Mouse (Mus musculus): ENCODE data around the gene Etfb. TPM values are rescaled to one million over a fixed set of nuclear protein-coding genes. Genes with fewer than 3 reads are reported as not detected.

Etfb gene
- total and polyA plus RNA-seq, 2 experiments from 2014 or later, result 42.9 to 148 TPM

- DNase-seq (ENCODE audit: low spot score) (no peak), ATAC-seq (no peak)
- 63% methylated on average over 4 of the region's 4 CpGs for WGBS
- no peaks in the 10 kb centered on the region for H3K27me3 ChIP-seq (ENCODE audit: insufficient read depth, low read length)
- no peak within 1 kb of the TSS for H3K4me2 ChIP-seq (ENCODE audit: low read depth, low read length)
- TF ChIP-seq CTCF (IDR thresholded peaks at IDR 0.05; ENCODE audit: low read depth), result no peak
- H3K4me1 ChIP-seq (ENCODE audit: insufficient read depth, low read length), result 0 out of 2 replicates have a peak, but pooled peaks cover 4% of the 10 kb centered on the region
- no peak within 1 kb of the TSS for H3K27ac ChIP-seq
- H3K9me3 ChIP-seq (ENCODE audit: low read length), result no peaks in the 10 kb centered on the region
- H3K4me3 ChIP-seq (ENCODE audit: low read length), result no peak within 1 kb of the TSS
- H3K9ac ChIP-seq (replicated peaks; ENCODE audit: low read length), result no peak within 1 kb of the TSS
- no peaks in the 10 kb centered on the region for H3K36me3 ChIP-seq (ENCODE audit: insufficient read depth, low read length)
Measured at GRCm38 (mm10) chr7:43462851-43463250, 19.0 kb downstream of the Etfb start, which contains the start of gene Vsig10l. Vsig10l (plus strand) TSS chr7:43463151.

GRCm38 (mm10) chr7:43463976-43464375 is 20.1 kb downstream of the Etfb start:
- H3K9ac ChIP-seq (replicated peaks; ENCODE audit: low read length), result no peak overlapping the region
- H3K36me3 ChIP-seq (ENCODE audit: insufficient read depth, low read length), result no peaks in the 10 kb centered on the region
- no peak for TF ChIP-seq CTCF (IDR thresholded peaks at IDR 0.05; ENCODE audit: low read depth)
- no peaks in the 10 kb centered on the region for H3K9me3 ChIP-seq (ENCODE audit: low read length)
- H3K4me1 ChIP-seq (ENCODE audit: insufficient read depth, low read length), result 0 out of 2 replicates have a peak, but pooled peaks cover 4% of the 10 kb centered on the region
- H3K27ac ChIP-seq, result no peak overlapping the region
- no peaks in the 10 kb centered on the region for H3K27me3 ChIP-seq (ENCODE audit: insufficient read depth, low read length)
- ATAC-seq (no peak), DNase-seq (ENCODE audit: low spot score) (no peak)
- no peak overlapping the region for H3K4me2 ChIP-seq (ENCODE audit: low read depth, low read length)
- no peak overlapping the region for H3K4me3 ChIP-seq (ENCODE audit: low read length)
- 89% methylated on average over 7 of the region's 7 CpGs for WGBS

GRCm38 (mm10) chr7:43464864-43465343 is 21.0 kb downstream of the Etfb start:
- DNase-seq (ENCODE audit: low spot score) (peak; percentile 70), ATAC-seq (peak; percentile 11; the same call in 1 of the 2 replicates)
- no peaks in the 10 kb centered on the region for H3K36me3 ChIP-seq (ENCODE audit: insufficient read depth, low read length)
- H3K4me2 ChIP-seq (ENCODE audit: low read depth, low read length), result peak overlapping the region; percentile 59
- H3K9ac ChIP-seq (replicated peaks; ENCODE audit: low read length), result peak overlapping the region; percentile 47
- H3K9me3 ChIP-seq (ENCODE audit: low read length), result no peaks in the 10 kb centered on the region
- H3K27me3 ChIP-seq (ENCODE audit: insufficient read depth, low read length), result no peaks in the 10 kb centered on the region
- H3K4me1 ChIP-seq (ENCODE audit: insufficient read depth, low read length), result 0 out of 2 replicates have a peak, but pooled peaks cover 4% of the 10 kb centered on the region
- WGBS, result 8% methylated on average over 35 of the region's 35 CpGs
- H3K27ac ChIP-seq, result peak overlapping the region; percentile 62; the same call in 1 of the 2 replicates
- peak; percentile 39 for TF ChIP-seq CTCF (IDR thresholded peaks at IDR 0.05; ENCODE audit: low read depth)
- peak overlapping the region; percentile 35 for H3K4me3 ChIP-seq (ENCODE audit: low read length)

GRCm38 (mm10) chr7:43465344-43466098 is 21.6 kb downstream of the Etfb start:
- 0 out of 2 replicates have a peak, but pooled peaks cover 4% of the 10 kb centered on the region for H3K4me1 ChIP-seq (ENCODE audit: insufficient read depth, low read length)
- no peaks in the 10 kb centered on the region for H3K27me3 ChIP-seq (ENCODE audit: insufficient read depth, low read length)
- peak overlapping the region; percentile 35 for H3K4me3 ChIP-seq (ENCODE audit: low read length)
- H3K36me3 ChIP-seq (ENCODE audit: insufficient read depth, low read length), result no peaks in the 10 kb centered on the region
- H3K9me3 ChIP-seq (ENCODE audit: low read length), result no peaks in the 10 kb centered on the region
- H3K4me2 ChIP-seq (ENCODE audit: low read depth, low read length), result peak overlapping the region; percentile 59
- TF ChIP-seq CTCF (IDR thresholded peaks at IDR 0.05; ENCODE audit: low read depth), result peak; percentile 2; the same call in 1 of the 2 replicates
- under 1% methylated on average over 33 of the region's 33 CpGs for WGBS
- H3K9ac ChIP-seq (replicated peaks; ENCODE audit: low read length), result peak overlapping the region; percentile 47
- peak overlapping the region; percentile 62; the same call in 1 of the 2 replicates for H3K27ac ChIP-seq
- DNase-seq (ENCODE audit: low spot score) (peak; percentile 92), ATAC-seq (peak; percentile 85)

GRCm38 (mm10) chr7:43466099-43466694 is 22.3 kb downstream of the Etfb start:
- Histone ChIP-seq H3K36me3 (ENCODE audit: insufficient read depth, low read length) (no peaks in the 10 kb centered on the region), H3K9me3 (ENCODE audit: low read length) (no peaks in the 10 kb centered on the region), H3K4me2 (ENCODE audit: low read depth, low read length) (peak overlapping the region; percentile 59), H3K4me3 (ENCODE audit: low read length) (peak overlapping the region; percentile 35), H3K9ac (replicated peaks; ENCODE audit: low read length) (peak overlapping the region; percentile 47), H3K27me3 (ENCODE audit: insufficient read depth, low read length) (no peaks in the 10 kb centered on the region), H3K27ac (peak overlapping the region; percentile 62; the same call in 1 of the 2 replicates), H3K4me1 (ENCODE audit: insufficient read depth, low read length) (0 out of 2 replicates have a peak, but pooled peaks cover 4% of the 10 kb centered on the region)
- TF ChIP-seq CTCF (IDR thresholded peaks at IDR 0.05; ENCODE audit: low read depth), result peak; percentile 95
- peak; percentile 73 for ATAC-seq
- DNase-seq (ENCODE audit: low spot score), result peak; percentile 92
- WGBS, result under 1% methylated on average over 33 of the region's 33 CpGs

GRCm38 (mm10) chr7:43470373-43470772 is 26.5 kb downstream of the Etfb start:
- Histone ChIP-seq H3K9me3 (ENCODE audit: low read length) (no peaks in the 10 kb centered on the region), H3K27ac (no peak overlapping the region), H3K9ac (replicated peaks; ENCODE audit: low read length) (no peak overlapping the region), H3K27me3 (ENCODE audit: insufficient read depth, low read length) (no peaks in the 10 kb centered on the region), H3K4me2 (ENCODE audit: low read depth, low read length) (no peak overlapping the region), H3K36me3 (ENCODE audit: insufficient read depth, low read length) (0 out of 2 replicates have a peak, but pooled peaks cover 2% of the 10 kb centered on the region), H3K4me3 (ENCODE audit: low read length) (no peak overlapping the region), H3K4me1 (ENCODE audit: insufficient read depth, low read length) (0 out of 2 replicates have a peak, but pooled peaks cover under 1% of the 10 kb centered on the region)
- TF ChIP-seq CTCF (IDR thresholded peaks at IDR 0.05; ENCODE audit: low read depth), result peak; percentile 70
- ATAC-seq, result no peak
- peak; percentile 55 for DNase-seq (ENCODE audit: low spot score)
- WGBS, result 44% methylated on average over 8 of the region's 8 CpGs
